Mouse (Mus musculus) frontal cortex, postnatal 36 days (tissue): Measurements from ENCODE around the gene AC161166.1.
A peak's percentile ranks its signal among the peaks of the same experiment; 100 is the strongest.
"Not testable (repeated sequence)": the region's sequence is repeated elsewhere in the genome, so short reads cannot be mapped to it uniquely, and the experiment has no call there.

Experiments used
- DNase-seq, 2 experiments: peaks; one replicate each; pipeline ENCODE4 v3.0.0; 2022; ENCODE audit warnings: low spot score in 2 of 2

AC161166.1 gene

GRCm38 (mm10) chr7:24525686-24526420 lies 13.6 kb upstream of the AC161166.1 start:
- no peak for DNase-seq

GRCm38 (mm10) chr7:24524978-24525377 lies 12.7 kb upstream of the AC161166.1 start:
- DNase-seq: no peak

DNA sequence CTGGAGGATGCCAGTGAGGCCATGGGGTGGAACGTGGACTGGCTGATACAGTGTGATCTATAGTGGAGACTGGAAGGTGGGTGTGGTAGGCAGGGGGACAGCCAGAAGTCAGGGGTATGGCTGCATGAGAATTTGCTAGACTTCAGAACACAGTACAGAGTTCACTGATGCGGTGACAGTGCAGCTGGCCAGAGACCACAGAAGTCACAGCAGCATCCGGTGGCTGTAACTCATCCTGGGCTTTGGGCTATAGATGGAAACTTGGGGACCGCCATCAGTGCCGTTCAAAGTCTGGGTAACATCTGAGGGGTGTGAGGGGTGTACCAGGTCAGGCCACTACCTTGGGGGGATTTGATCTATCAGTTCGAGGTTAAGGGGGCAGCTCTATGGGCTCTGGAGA lies 11.5 kb upstream of the AC161166.1 start:
- DNase-seq: no peak

DNA sequence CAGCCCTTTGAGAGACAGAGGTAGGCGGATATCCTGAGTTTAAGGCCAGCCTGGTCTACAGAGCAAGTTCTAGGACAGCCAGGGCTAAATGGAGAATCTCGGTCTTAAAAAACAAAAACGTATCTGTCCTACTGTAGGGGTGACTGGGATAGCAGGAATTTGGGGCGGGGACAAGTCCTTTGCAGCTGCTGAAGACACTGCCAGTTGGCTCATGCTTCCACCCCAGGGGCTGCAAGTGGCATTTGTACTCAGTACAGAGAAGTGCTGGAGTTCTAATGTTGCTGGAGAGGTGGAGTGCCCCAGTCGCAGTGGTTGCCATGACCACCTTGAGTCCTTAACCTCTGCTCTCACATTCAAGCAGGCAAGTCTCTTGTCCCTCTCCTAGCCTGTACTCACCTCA lies 10.6 kb upstream of the AC161166.1 start:
- DNase-seq: no peak

- not testable (repeated sequence) for DNase-seq
Observed at GRCm38 (mm10) chr7:24520054-24520453, 7.8 kb upstream of the AC161166.1 start.

- no peak for DNase-seq
Observed at GRCm38 (mm10) chr7:24519130-24519529, 6.9 kb upstream of the AC161166.1 start.

DNA sequence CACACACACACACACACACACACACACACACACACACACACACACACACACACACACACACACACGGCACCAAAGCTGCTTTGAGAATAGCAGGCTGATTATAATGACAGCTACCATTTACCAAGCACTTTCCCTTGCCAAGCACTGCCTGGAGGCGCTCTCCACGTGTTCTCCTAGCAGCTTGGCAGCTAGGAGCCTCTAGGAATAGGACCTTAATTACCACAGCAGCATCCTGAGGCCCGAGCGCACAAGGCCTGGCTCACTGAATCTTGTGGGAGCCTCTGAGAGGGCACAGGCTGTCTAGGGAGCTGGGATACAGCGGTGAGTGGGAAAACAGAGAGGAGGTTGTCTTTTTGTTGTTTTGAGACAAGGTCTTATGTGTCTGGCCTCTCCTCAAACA lies 5.4 kb upstream of the AC161166.1 start:
- DNase-seq: peak in 1 of 2 experiments; percentile 77

GRCm38 (mm10) chr7:24517077-24517476 lies 4.8 kb upstream of the AC161166.1 start:
- DNase-seq: no peak

DNA sequence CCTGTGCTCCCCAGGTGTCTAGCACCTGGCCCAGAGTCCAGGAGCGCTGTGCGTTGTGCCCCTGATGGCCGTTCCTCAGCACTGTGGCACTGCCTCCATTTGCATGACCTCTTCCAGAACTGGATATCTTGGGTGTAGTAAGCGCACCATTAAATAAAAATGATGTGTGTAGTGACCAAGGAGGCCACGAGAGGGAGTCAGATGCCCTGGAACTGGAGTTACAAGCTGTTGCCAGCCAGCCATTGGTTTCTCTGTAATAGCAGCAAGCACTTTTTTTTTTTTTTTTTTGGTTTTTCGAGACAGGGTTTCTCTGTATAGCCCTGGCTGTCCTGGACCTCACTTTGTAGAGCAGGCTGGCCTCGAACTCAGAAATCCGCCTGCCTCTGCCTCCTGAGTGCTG lies 4.1 kb upstream of the AC161166.1 start:
- DNase-seq: peak in 1 of 2 experiments; percentile 62

DNA sequence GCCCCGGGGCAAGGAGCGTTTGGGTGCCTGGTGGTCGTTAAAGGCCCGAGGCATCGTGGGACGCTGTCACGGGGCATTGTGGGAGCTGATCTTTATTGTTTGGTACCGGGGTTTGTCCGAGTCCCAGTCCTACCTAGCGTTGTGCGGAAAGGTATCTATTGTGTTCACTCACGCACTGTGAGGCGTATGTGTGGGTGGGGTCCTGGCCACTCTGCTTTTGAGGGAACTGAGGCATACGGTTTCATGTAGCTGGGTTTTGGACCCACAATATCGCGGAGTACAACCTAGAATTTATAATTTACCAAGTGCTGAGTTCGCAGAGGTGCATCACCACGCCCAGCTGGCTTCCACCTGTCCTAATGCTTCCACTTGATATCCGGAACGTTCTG lies 4.5 kb downstream of the AC161166.1 start:
- no peak for DNase-seq

DNA sequence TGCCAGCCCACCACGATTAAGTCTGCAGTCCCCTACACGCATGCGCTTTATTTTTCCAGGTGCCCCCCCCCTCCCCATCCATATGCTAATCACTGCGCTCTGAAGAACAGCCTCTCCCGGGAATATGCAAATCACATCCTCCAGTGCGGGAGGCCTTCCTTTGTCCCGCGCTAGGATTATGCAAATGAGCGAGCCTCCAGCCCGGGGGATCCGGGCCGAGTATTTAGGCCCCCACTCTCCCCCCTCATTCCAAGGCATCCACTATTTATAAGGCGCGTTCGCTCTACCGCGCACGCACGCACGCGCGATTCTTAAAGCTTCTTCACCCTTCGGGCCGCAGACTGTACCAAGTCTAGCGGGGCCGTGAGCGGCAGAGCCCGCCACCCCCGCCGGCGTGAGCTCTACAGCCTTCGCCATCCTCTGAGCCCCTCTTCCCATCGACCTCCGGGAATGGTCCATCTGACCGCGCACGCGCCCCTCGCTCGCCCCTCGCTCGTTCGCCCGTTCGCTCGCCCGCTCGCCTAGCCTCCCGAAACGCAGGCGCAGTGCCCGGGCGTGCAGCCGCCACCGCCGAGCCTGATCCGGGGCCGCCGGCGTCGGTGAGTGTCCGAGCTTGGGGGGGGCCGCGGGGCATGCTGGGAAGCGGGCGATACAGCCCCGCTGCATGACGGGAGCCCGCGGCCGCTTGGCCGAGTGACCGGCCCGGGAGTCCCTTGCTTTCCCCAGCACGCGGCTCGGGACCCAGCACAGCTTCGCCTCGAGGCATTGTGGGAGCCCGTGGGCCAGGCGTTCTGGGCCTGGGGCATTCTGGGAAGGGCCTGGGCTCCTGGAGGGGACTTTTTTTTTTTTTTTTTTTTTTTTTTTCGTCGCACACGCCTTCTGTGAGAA lies 5.2 kb downstream of the AC161166.1 start, which contains the start of gene Zfp428:
Gene Zfp428, plus strand, starts transcription at position 169 of the 888 bp plus-strand sequence.
- DNase-seq: peak; percentile 84 to 86

GRCm38 (mm10) chr7:24506476-24506837 lies 5.8 kb downstream of the AC161166.1 start:
- DNase-seq: peak; percentile 69 to 75

DNA sequence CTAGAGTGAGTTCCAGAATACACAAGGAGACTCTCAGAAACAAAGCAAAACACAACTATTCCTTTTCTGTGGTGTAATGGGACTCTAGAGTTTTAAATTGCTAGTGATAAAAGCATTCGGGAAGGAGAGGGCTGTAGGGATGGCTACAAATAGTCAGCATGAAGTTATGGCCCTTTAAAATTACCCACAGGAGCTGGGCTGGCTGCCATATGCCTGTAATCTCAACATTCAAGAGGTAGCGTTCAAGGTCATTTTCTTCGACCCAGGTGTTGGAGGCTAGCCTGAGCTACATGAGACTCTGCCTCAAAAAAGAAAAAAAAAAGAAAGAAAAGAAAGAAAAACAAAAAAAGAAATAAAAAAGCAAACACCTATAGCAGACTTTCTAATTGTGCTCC lies 6.2 kb downstream of the AC161166.1 start:
- no peak for DNase-seq

GRCm38 (mm10) chr7:24505447-24506064 lies 6.7 kb downstream of the AC161166.1 start:
- no peak for DNase-seq

- no peak for DNase-seq
Observed at GRCm38 (mm10) chr7:24504868-24505267, 7.4 kb downstream of the AC161166.1 start.

GRCm38 (mm10) chr7:24504004-24504403 lies 8.3 kb downstream of the AC161166.1 start:
- no peak for DNase-seq

DNA sequence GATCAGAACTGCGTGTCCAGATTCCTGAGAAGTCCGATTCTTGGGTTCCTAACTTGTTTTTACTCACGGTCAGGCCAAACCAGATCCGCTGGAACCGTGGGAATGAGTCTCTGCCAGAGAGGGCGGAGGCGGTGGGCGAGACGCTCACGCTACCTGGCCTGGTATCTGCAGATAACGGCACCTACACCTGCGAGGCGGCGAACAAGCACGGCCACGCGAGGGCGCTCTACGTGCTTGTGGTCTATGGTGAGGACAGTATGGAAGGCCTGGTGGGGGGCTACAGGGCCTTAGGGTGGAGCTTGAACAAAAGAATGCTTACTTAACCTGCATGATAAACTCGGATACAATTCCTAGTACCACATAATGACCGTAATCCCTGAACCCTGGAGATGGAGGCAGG lies 10.8 kb downstream of the AC161166.1 start:
- no peak for DNase-seq

GRCm38 (mm10) chr7:24500929-24501328 lies 11.3 kb downstream of the AC161166.1 start:
- no peak for DNase-seq

GRCm38 (mm10) chr7:24499856-24500577 lies 12.2 kb downstream of the AC161166.1 start:
- DNase-seq: no peak

DNA sequence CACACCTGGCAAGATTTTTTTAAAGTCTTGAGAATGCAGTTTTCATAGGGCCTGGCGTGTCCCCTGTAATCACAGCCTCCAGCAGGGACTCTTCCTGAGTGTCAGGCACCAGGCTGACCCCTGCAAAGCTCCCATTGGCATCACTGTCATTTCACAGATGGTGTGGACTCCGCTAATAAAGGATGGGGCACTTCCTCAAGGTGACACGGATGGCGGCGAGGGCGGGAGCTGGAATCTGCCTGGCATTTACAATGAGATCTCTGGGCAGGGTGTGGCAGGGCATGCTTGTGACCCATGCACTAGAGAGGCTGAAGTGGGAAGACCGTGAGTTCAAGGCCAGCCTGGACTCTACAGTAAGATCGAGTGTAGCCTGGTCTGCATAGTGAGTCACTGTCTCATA lies 24.0 kb downstream of the AC161166.1 start:
- no peak for DNase-seq

GRCm38 (mm10) chr7:24487403-24487802 lies 24.9 kb downstream of the AC161166.1 start:
- no peak for DNase-seq

DNA sequence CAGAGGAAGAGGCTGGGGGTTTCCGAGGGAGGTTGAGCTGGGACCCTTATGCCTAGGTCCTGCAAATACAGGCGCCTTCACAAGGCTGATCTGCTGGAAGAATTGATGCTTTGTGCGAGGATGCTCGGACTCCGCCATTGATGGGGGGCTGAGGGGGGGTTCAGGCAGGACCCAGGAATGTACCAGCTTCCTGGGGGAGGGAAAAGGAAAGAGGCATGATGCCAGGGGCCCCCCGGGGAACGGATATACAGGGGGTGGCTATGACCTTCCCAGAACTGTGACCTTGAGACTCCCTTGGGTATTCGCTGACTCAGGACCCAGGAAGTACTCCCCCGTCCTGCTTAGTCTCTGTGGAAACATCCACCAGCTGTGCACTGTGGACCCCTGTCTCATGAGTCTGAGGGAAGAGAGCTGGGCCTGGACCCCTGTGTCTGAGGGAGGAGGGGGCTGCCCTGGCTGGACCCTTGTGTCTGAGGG lies 25.6 kb downstream of the AC161166.1 start:
- no peak for DNase-seq
